Mouse (Mus musculus) stomach, postnatal 0 days (tissue): ENCODE data around the gene Nrp2. TPM values are rescaled to one million over a fixed set of nuclear protein-coding genes. Genes with fewer than 3 reads are reported as not detected.
A peak's percentile ranks its signal among the peaks of the same experiment; 100 is the strongest.

Experiments
- ATAC-seq: fragments of 200-750 bp; cut with Nextera tagmentation; 2 replicates; pipeline ENCODE4 v1.8.0; 2017; ENCODE audit not compliant: low FRiP score, low TSS enrichment
- DNase-seq: peaks from one replicate; pipeline ENCODE4 v3.0.0-alpha.2; 2016; ENCODE audit warnings: low spot score
- H3K27ac ChIP-seq: fragments of 300-500 bp; sonication (generic); replicated peaks from 2 replicates; pipeline ENCODE4 v1.5.1; 2014; ENCODE audit warnings: mild to moderate bottlenecking, control low read depth
- H3K27me3 ChIP-seq: fragments of 300-500 bp; sonication (generic); 2 replicates; pipeline ENCODE4 v1.6.1; 2014; ENCODE audit warnings: low read length; ENCODE audit not compliant: control insufficient read depth, insufficient read depth
- H3K36me3 ChIP-seq: fragments of 300-500 bp; sonication (generic); 2 replicates; pipeline ENCODE4 v1.6.1; 2014; ENCODE audit warnings: low read length, mixed read lengths; ENCODE audit not compliant: control insufficient read depth, insufficient read depth
- H3K4me1 ChIP-seq: fragments of 300-500 bp; sonication (generic); replicated peaks from 2 replicates; pipeline ENCODE4 v1.6.1; 2014; ENCODE audit warnings: antibody characterized with exemption; ENCODE audit not compliant: control insufficient read depth, insufficient read depth
- H3K4me2 ChIP-seq: fragments of 300-500 bp; sonication (generic); replicated peaks from 2 replicates; pipeline ENCODE4 v1.6.1; 2014; ENCODE audit warnings: low read depth, mild to moderate bottlenecking, control low read depth, moderate library complexity
- H3K4me3 ChIP-seq: fragments of 300-500 bp; sonication (generic); 2 replicates; pipeline ENCODE4 v1.5.1; 2014; ENCODE audit warnings: low read depth, low read length, control low read depth
- H3K9ac ChIP-seq: fragments of 300-500 bp; sonication (generic); 2 replicates; pipeline ENCODE4 v1.6.1; 2014; ENCODE audit warnings: mild to moderate bottlenecking, low read length, control low read depth, mixed read lengths
- H3K9me3 ChIP-seq: fragments of 300-500 bp; sonication (generic); 2 replicates; pipeline ENCODE4 v1.6.1; 2016; ENCODE audit warnings: low read length; ENCODE audit not compliant: control insufficient read depth
- CTCF ChIP-seq: IDR thresholded peaks from 2 replicates; pipeline ENCODE4 v1.5.1; 2016; ENCODE audit warnings: antibody characterized with exemption, low read depth, mild to moderate bottlenecking, moderate library complexity
- EP300 ChIP-seq: optimal IDR thresholded peaks from 2 replicates; pipeline ENCODE3; 2016; ENCODE audit warnings: antibody characterized with exemption
- WGBS: fragments of 180-500 bp; shearing (Covaris S2); extraction: QIAGEN DNeasy Blood & Tissue Kit; methylation state at CpG from one replicate; pipeline ENCODE4 v1.1.7; 2014; 5-methylcytosine and 5-hydroxymethylcytosine counted together
- polyA plus RNA-seq: library from polyadenylated mRNA; unstranded; fragments of >200 nt; fragmentation: Nextera tagmentation; extraction: Ambion mirVana; gene quantifications from 2 replicates; pipeline ENCODE4 v1.2.1, GENCODE M21; 2015

Gene Nrp2
- polyA plus RNA-seq, 1 experiment from 2014 or later = 10.2 TPM

DNA sequence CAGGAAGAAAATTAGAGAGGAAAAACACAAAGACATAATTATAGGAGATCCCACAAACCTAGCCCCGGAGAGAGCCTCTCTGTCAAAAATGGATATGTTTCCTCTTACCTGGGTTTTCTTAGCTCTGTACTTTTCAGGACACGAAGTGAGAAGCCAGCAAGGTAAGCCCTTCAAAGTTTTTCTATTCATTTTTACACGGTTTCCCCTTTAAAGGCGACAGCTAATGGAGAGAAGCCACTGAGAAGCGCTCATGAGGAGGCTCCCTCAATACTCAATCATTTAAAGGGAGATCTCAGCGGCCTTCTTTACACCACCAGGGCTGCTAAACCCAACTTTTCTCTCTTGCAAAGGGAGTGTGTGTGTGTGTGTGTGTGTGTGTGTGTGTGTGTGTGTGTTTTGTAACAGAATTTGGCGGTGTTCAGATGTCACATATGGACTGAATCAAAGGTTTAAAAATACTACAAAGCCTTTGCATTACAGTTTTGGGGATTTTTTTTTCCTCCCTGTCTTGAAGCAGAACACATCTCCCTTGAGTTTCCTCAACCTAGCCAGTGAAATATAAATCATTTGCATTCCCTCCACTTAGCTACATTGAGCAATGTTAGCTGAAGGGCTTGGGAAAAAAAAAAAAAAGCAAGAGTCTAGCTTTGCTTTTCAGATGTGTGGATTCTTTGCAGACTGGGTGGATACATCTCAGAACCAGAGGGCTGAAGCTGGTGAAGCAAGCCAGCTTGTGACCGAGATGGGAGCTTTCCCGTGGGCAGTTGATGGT lies 1.2 kb downstream of the Nrp2 start:
- ATAC-seq (no peak), DNase-seq (no peak)
- TF ChIP-seq CTCF = no peak
- H3K36me3 ChIP-seq = no peaks in the 10 kb centered on the region
- H3K27me3 ChIP-seq = no peaks in the 10 kb centered on the region
- H3K4me3 ChIP-seq = peak overlapping the region; percentile 72
- H3K4me1 ChIP-seq = no peaks in the 10 kb centered on the region
- no peaks in the 10 kb centered on the region for H3K9me3 ChIP-seq
- H3K4me2 ChIP-seq = peak overlapping the region; percentile 98
- H3K27ac ChIP-seq = peak overlapping the region; percentile 72
- peak overlapping the region; percentile 75 for H3K9ac ChIP-seq
- 16% methylated on average over 9 of the region's 9 CpGs for WGBS

DNA sequence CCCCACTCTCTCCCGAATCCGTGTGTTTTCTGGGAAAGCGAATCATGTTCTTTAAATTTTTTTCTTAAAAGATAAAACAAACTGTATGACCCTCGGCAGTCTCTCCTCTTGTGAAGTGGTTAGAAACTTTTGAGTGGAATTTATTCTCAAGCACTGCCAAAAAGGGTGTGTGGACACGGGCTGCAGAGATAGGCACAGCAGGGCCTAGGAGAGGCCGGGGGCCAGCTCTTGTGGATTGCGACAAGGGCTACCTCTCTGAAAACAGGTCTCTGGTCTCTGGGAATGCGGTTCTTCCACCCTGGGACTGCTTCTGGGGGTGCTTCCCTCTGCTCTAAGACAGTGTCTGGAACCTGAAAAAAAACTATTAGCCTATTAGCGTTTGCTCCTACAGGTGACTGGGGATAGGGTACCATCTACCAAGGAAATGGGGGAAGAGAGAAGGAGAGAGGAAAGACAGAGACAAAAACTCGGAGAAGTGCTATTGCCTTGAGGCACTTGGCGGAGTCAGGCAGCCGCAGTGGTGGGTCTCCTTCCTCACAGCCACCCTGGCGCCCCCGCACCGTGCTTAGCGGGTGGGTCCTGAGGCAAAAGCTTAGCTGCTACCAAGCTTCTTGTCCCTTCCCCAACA lies 1.9 kb downstream of the Nrp2 start:
- Histone ChIP-seq H3K9ac (peak overlapping the region; percentile 75), H3K4me1 (no peaks in the 10 kb centered on the region), H3K27me3 (no peaks in the 10 kb centered on the region), H3K9me3 (no peaks in the 10 kb centered on the region), H3K4me2 (peak overlapping the region; percentile 98), H3K4me3 (peak overlapping the region; percentile 72), H3K27ac (peak overlapping the region; percentile 72), H3K36me3 (no peaks in the 10 kb centered on the region)
- no peak for ATAC-seq
- 33% methylated on average over 16 of the region's 16 CpGs for WGBS
- no peak for DNase-seq
- TF ChIP-seq EP300 (no peak), CTCF (no peak)

- Histone ChIP-seq H3K4me3 (peak overlapping the region; percentile 72), H3K36me3 (no peaks in the 10 kb centered on the region), H3K27ac (peak overlapping the region; percentile 74), H3K9ac (peak overlapping the region; percentile 75), H3K27me3 (no peaks in the 10 kb centered on the region), H3K9me3 (no peaks in the 10 kb centered on the region), H3K4me1 (peaks cover 3% of the 10 kb centered on the region), H3K4me2 (peak overlapping the region; percentile 98)
- DNase-seq = no peak
- 16% methylated on average over 18 of the region's 18 CpGs for WGBS
- TF ChIP-seq EP300 = no peak
- ATAC-seq = no peak
Observed at GRCm38 (mm10) chr1:62705517-62705981, 2.5 kb downstream of the Nrp2 start.

GRCm38 (mm10) chr1:62706085-62707021 lies 3.3 kb downstream of the Nrp2 start:
- peak overlapping the region; percentile 75 for H3K9ac ChIP-seq
- H3K4me3 ChIP-seq = peak overlapping the region; percentile 72
- no peaks in the 10 kb centered on the region for H3K9me3 ChIP-seq
- TF ChIP-seq EP300 (no peak), CTCF (peak; percentile 17; the same call in 1 of the 2 replicates)
- WGBS = 1% methylated on average over 71 of the region's 73 CpGs
- no peaks in the 10 kb centered on the region for H3K36me3 ChIP-seq
- H3K27me3 ChIP-seq = no peaks in the 10 kb centered on the region
- ATAC-seq (peak; percentile 79), DNase-seq (peak; percentile 79)
- H3K27ac ChIP-seq = peak overlapping the region; percentile 74
- peak overlapping the region; percentile 98 for H3K4me2 ChIP-seq
- peaks cover 3% of the 10 kb centered on the region for H3K4me1 ChIP-seq

GRCm38 (mm10) chr1:62707101-62707912 lies 4.2 kb downstream of the Nrp2 start:
- H3K4me1 ChIP-seq = peaks cover 3% of the 10 kb centered on the region
- 2% methylated on average over 35 of the region's 35 CpGs for whole genome bisulfite sequencing
- H3K9ac ChIP-seq = peak overlapping the region; percentile 75
- H3K27ac ChIP-seq = peak overlapping the region; percentile 74
- ATAC-seq (no peak), DNase-seq (peak; percentile 53)
- H3K9me3 ChIP-seq = no peaks in the 10 kb centered on the region
- no peaks in the 10 kb centered on the region for H3K27me3 ChIP-seq
- peak; percentile 68 for TF ChIP-seq CTCF
- no peak for TF ChIP-seq EP300
- peak overlapping the region; percentile 98 for H3K4me2 ChIP-seq
- H3K4me3 ChIP-seq = peak overlapping the region; percentile 72
- H3K36me3 ChIP-seq = no peaks in the 10 kb centered on the region
